Mouse (Mus musculus) Patski (cell line): ENCODE data around the gene Ppp1r13b. TPM values are rescaled to one million over a fixed set of nuclear protein-coding genes. Genes with fewer than 3 reads are reported as not detected.

ENCODE experiments used
- ATAC-seq: fragments of 100-300 bp; one replicate; pipeline ENCODE4 v1.8.0; 2021
- CTCF ChIA-PET: fragments of 350-600 bp; sonication (Branson Sonifier 250); formaldehyde crosslinking; loops from one replicate; lab custom pipeline; 2022; ENCODE audit warnings: inconsistent platforms; lab: Charles Lee
- POLR2A ChIA-PET: fragments of 350-600 bp; sonication (Branson Sonifier 250); formaldehyde crosslinking; loops from one replicate; lab custom pipeline; 2022; ENCODE audit warnings: antibody characterized with exemption, inconsistent platforms; lab: Charles Lee
- DNase-seq: peaks from one replicate; pipeline ENCODE4 v3.0.0-alpha.2; 2011; ENCODE audit warnings: low read depth, low spot score
- H3K27me3 ChIP-seq: fragments of 371-371 bp; one replicate; pipeline ENCODE4 v1.5.1; 2021
- CTCF ChIP-seq: fragments of 100-300 bp; IDR thresholded peaks from one replicate; pipeline ENCODE4 v1.5.1; 2021
- in situ Hi-C: fragments of 300-500 bp; cut with MboI; formaldehyde crosslinking; loops from 3 replicates; pipeline ENCODE4 v1.11.1; 2018; ENCODE audit warnings: low pct_unique_long_range_greater_than_20kb, mixed read lengths
- polyA plus RNA-seq: library from polyadenylated mRNA; unstranded; gene quantifications from one replicate; pipeline ENCODE4 v1.2.3, GENCODE M21; 2021

Gene Ppp1r13b
- polyA plus RNA-seq, 1 experiment from 2014 or later, result 6.9 TPM

DNA sequence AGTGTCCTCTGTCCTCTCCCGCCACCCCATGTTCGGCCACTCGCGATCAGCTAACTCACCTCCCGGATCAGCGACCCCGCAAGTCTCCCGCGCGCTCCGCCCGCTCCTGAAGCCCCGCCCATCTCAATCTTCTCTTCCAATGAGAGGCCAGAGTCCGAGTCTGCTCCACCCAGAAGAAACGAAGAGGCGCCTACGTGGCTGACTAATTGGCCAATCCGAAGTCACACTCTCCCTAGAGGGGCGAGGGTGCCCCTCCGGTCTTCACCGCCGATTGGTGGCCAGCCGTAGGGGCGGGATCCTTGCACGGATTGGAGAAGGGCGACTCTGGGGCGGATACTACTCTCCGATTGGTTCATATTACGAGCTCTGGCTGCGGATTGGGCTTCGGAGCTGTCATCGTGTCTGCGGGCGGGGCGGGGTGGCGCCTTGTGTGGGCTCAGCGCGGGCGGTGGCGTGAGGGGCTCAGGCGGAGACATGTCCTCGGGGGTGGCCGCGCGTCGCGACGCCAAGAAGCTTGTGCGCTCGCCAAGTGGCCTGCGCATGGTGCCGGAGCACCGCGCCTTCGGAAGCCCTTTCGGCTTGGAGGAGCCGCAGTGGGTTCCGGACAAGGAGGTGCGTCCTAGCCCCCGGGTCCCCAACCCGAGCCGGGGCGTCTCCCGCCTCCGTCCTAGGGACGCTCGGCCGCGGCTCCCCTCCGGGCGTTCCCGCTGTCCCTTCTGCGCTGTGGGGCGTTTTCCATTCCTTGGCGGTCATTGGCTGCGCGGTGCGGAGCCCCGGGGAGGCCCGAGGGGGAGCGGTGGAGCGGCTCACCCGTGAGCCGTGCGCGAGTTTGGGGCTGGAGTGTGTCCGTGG, 93.9 kb downstream of the Ppp1r13b start, which contains the start of the genes Xrcc3 and Zfyve21:
Gene Xrcc3 (minus strand): TSS at position 108 of the 852 bp plus-strand sequence.
Gene Zfyve21 (plus strand): TSS at position 405 of the 852 bp plus-strand sequence.
- ATAC-seq (peak; percentile 94), DNase-seq (peak; percentile 81)
- in situ Hi-C loops, result no loop called here
- ChIA-PET POLR2A (no interaction called here), CTCF (no interaction called here)
- TF ChIP-seq CTCF, result no peak
- H3K27me3 ChIP-seq, result no peaks in the 10 kb centered on the region

DNA sequence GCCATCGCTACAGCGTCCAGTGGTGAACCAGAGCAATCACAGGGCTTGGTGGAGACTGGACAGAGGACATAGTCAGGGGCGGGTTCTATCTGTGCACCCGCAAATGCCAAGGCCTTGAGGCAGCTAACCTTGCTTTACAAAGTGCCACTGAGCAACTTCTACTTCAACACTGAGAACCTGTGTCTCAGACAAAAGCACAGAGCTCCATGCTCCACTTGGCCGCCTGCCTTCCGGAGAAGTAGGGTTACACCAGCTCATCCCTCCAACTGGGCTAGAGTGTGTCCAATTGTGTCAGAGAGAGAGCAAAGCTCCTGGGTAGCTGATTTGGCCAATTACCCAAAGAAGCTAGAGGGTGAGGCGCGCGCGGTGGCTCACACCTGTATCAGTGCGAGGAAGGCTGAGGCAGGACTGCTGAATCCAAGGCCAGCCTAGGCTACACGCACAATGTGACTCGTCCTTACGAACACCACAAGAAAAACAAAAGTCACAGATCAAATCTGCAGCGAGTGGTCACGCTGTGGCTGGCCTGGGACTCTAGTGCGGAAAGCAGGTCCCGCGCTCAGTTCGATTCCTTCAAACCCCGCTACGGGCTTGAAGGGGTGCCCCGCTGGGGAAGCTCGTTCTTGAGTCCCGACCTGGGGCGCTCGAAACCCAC, 94.7 kb downstream of the Ppp1r13b start:
- CTCF ChIA-PET, result interaction anchor here (1.7 kb wide), 1 partner anchor 12 kb away, joined by 4 read pairs; no protein-coding TSS in a partner anchor
- in situ Hi-C loops, result no loop called here
- H3K27me3 ChIP-seq, result no peaks in the 10 kb centered on the region
- POLR2A ChIA-PET, result no interaction called here
- DNase-seq (no peak), ATAC-seq (peak; percentile 1)
- no peak for TF ChIP-seq CTCF

GRCm38 (mm10) chr12:111812611-111813010, 95.3 kb downstream of the Ppp1r13b start:
- in situ Hi-C loops, result no loop called here
- no peak for ATAC-seq
- DNase-seq, result no peak
- CTCF ChIA-PET, result interaction anchor here (1.7 kb wide), 1 partner anchor 12 kb away, joined by 4 read pairs; no protein-coding TSS in a partner anchor
- no peak for TF ChIP-seq CTCF
- H3K27me3 ChIP-seq, result no peaks in the 10 kb centered on the region
- POLR2A ChIA-PET, result no interaction called here

DNA sequence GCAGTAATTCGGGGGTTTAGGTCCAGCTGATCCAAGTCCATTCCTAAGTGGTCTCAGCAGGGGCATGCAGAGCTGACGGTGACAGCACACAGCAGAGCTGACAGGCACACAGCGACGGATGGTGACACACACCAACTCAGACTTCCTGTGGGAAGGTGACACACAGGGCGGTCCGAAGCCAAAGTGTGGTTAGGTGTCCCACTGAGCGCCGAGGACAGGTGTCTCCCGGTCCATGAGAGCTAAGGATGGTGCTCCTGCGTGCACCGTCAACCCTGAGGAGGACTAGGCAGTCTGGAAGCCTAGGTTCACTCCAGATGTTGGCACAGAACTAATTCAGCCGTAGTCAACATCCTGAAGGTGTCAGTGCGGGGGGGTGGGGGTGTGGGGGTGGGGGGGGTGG, 95.8 kb downstream of the Ppp1r13b start:
- in situ Hi-C loops, result no loop called here
- no peaks in the 10 kb centered on the region for H3K27me3 ChIP-seq
- ChIA-PET CTCF (interaction anchor here (1.7 kb wide), 1 partner anchor 11 kb away, joined by 4 read pairs; no protein-coding TSS in a partner anchor), POLR2A (no interaction called here)
- no peak for TF ChIP-seq CTCF
- DNase-seq (no peak), ATAC-seq (no peak)

DNA sequence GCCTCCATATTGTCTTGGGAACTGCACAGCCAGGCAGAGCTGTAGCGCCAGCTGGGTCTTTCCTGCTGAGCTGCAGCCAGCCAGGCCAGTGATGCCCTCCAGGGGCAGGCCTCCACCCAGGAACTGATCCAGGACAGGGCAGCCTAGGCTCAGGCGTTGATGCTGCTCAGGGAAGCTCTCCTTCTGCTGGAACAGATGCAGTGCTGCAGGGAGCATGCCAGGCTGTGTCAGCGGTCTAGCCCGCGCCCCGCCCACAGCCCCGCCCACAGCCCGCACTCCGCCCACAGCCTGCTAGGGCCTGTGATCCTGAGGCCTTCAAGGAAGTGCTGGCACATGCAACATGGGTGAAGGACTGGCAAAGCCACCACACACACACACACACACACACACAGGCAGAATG, 98.1 kb downstream of the Ppp1r13b start:
- TF ChIP-seq CTCF, result no peak
- H3K27me3 ChIP-seq, result no peaks in the 10 kb centered on the region
- POLR2A ChIA-PET, result interaction anchor here (0.9 kb wide), 1 partner anchor 48 kb away, joined by 3 read pairs; no protein-coding TSS in a partner anchor
- in situ Hi-C loops, result no loop called here
- CTCF ChIA-PET, result no interaction called here
- DNase-seq (no peak), ATAC-seq (no peak)

DNA sequence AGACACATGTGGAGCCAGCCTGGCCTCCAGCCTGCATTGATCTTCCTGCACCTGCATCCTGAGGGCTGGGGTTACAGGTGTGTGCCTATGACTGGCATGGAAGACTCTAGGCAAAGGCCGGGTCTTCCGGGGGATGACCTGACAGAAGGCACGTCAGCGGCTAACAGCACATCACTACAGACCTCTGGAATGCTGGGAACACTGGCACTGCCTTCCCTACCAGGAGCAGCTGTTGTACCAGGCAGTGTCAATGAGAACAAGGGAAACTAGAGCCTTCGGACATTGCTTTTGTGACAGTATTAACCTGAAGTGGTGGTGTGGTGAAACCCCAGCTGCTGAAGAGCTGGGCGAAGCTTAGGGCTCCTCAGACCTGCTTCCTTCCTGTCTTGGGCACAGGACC, 99.1 kb downstream of the Ppp1r13b start:
- CTCF ChIA-PET, result no interaction called here
- no peak for ATAC-seq
- TF ChIP-seq CTCF, result no peak
- in situ Hi-C loops, result no loop called here
- H3K27me3 ChIP-seq, result no peaks in the 10 kb centered on the region
- POLR2A ChIA-PET, result interaction anchor here (0.6 to 1.0 kb wide), 3 partner anchors 19 to 47 kb away, joined by 3 read pairs; no protein-coding TSS in a partner anchor
- DNase-seq, result no peak

- TF ChIP-seq CTCF, result no peak
- CTCF ChIA-PET, result no interaction called here
- DNase-seq, result no peak
- H3K27me3 ChIP-seq, result no peaks in the 10 kb centered on the region
- in situ Hi-C loops, result no loop called here
- POLR2A ChIA-PET, result no interaction called here
- ATAC-seq, result no peak
Measured at GRCm38 (mm10) chr12:111803538-111803937, 104.4 kb downstream of the Ppp1r13b start.

GRCm38 (mm10) chr12:111800459-111801183, 107.3 kb downstream of the Ppp1r13b start:
- DNase-seq (no peak), ATAC-seq (no peak)
- CTCF ChIA-PET, result interaction anchor here (0.6 to 1.6 kb wide), 2 partner anchors 12 kb away, joined by 3 to 4 read pairs; no protein-coding TSS in a partner anchor
- TF ChIP-seq CTCF, result no peak
- no peaks in the 10 kb centered on the region for H3K27me3 ChIP-seq
- in situ Hi-C loops, result no loop called here
- POLR2A ChIA-PET, result interaction anchor here (0.6 kb wide), 3 partner anchors 33 to 481 kb away, joined by 3 to 4 read pairs (median 4); no protein-coding TSS in a partner anchor

DNA sequence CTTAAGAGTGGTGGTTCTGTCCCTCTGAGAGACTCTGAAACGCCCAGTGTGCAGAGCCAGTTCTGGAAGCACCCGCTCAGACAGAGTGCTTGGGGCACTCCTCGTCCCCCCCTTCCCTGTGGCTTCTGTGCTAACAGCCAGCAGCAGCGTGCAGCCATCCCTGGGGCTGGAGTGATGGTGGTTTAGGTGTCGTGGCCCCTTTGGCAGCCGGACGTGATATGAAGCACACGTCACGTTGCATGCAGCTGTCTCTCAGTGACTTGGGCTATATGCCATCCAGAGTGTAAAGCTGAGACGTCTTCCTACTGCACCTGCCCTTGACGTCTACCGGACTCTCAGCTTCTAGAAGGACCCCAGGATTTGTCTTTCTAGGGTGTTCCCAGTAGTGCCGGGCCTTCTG, 109.4 kb downstream of the Ppp1r13b start:
- no peak for DNase-seq
- in situ Hi-C loops, result no loop called here
- ChIA-PET CTCF (no interaction called here), POLR2A (no interaction called here)
- no peak for TF ChIP-seq CTCF
- ATAC-seq, result no peak
- H3K27me3 ChIP-seq, result no peaks in the 10 kb centered on the region

GRCm38 (mm10) chr12:111797251-111797650, 110.7 kb downstream of the Ppp1r13b start:
- CTCF ChIA-PET, result no interaction called here
- POLR2A ChIA-PET, result no interaction called here

More at GRCm38 (mm10) chr12:111797251-111797650, 110.7 kb downstream of the Ppp1r13b start:
- DNase-seq (no peak), ATAC-seq (no peak)
- H3K27me3 ChIP-seq, result no peaks in the 10 kb centered on the region
- in situ Hi-C loops, result no loop called here
- TF ChIP-seq CTCF, result no peak
